Mouse (Mus musculus) heart, postnatal 4 days (tissue): ENCODE measurements around the gene BC017158. TPM values are rescaled to one million over a fixed set of nuclear protein-coding genes. Genes with fewer than 3 reads are reported as not detected.
"Not testable (repeated sequence)": the region's sequence is repeated elsewhere in the genome, so short reads cannot be mapped to it uniquely, and the experiment has no call there.

Source experiments
- DNase-seq: peaks from one replicate; pipeline ENCODE4 v3.0.0; 2021
- total RNA-seq, 2 experiments: library from RNA; stranded (reverse); gene quantifications; 2 replicates each; pipeline ENCODE4 v1.2.3; 2021

Gene BC017158
- total RNA-seq = 10 to 100 TPM; 12.4 to 13.1 TPM

- peak; percentile 71 for DNase-seq
These were observed at the start of gene BC017158 for GRCm38 (mm10) chr7:128297617-128298480. Gene BC017158 (minus strand): TSS chr7:128298170.

GRCm38 (mm10) chr7:128346991-128347390 lies 49.0 kb upstream of the BC017158 start:
- no peak for DNase-seq

- no peak for DNase-seq
These were observed 48.6 kb upstream of the BC017158 start for GRCm38 (mm10) chr7:128346522-128346921.

- no peak for DNase-seq
These were observed 47.7 kb upstream of the BC017158 start for GRCm38 (mm10) chr7:128345691-128346090.

GRCm38 (mm10) chr7:128344928-128345653 lies 47.1 kb upstream of the BC017158 start:
- DNase-seq = peak; percentile 89

- DNase-seq = no peak
These were observed 46.5 kb upstream of the BC017158 start for GRCm38 (mm10) chr7:128344488-128344887.

- DNase-seq = not testable (repeated sequence)
These were observed 44.7 kb upstream of the BC017158 start for GRCm38 (mm10) chr7:128342691-128343090.

- DNase-seq = not testable (repeated sequence)
These were observed 42.4 kb upstream of the BC017158 start for GRCm38 (mm10) chr7:128340321-128340720.

GRCm38 (mm10) chr7:128332896-128333295 lies 34.9 kb upstream of the BC017158 start:
- DNase-seq = no peak

- DNase-seq = no peak
These were observed 33.0 kb upstream of the BC017158 start for GRCm38 (mm10) chr7:128330981-128331380.

- no peak for DNase-seq
These were observed 27.0 kb upstream of the BC017158 start for GRCm38 (mm10) chr7:128324977-128325376.

GRCm38 (mm10) chr7:128321260-128321659 lies 23.3 kb upstream of the BC017158 start:
- DNase-seq = no peak

- no peak for DNase-seq
These were observed 22.3 kb upstream of the BC017158 start for GRCm38 (mm10) chr7:128320219-128320816.

GRCm38 (mm10) chr7:128319140-128319539 lies 21.2 kb upstream of the BC017158 start:
- DNase-seq = no peak

- no peak for DNase-seq
These were observed 19.0 kb upstream of the BC017158 start for GRCm38 (mm10) chr7:128317011-128317410.

GRCm38 (mm10) chr7:128314491-128314890 lies 16.5 kb upstream of the BC017158 start:
- DNase-seq = no peak

- no peak for DNase-seq
These were observed 15.6 kb upstream of the BC017158 start for GRCm38 (mm10) chr7:128313601-128314000.

GRCm38 (mm10) chr7:128312375-128313059 lies 14.5 kb upstream of the BC017158 start:
- no peak for DNase-seq

GRCm38 (mm10) chr7:128311811-128312210 lies 13.8 kb upstream of the BC017158 start:
- no peak for DNase-seq

- no peak for DNase-seq
These were observed 13.3 kb upstream of the BC017158 start for GRCm38 (mm10) chr7:128311263-128311662.

GRCm38 (mm10) chr7:128310229-128310688 lies 12.3 kb upstream of the BC017158 start:
- peak; percentile 32 for DNase-seq

GRCm38 (mm10) chr7:128309776-128310175 lies 11.8 kb upstream of the BC017158 start:
- no peak for DNase-seq
